Comparison of ENCODE assay signal across 20 mouse cellular contexts in genomic region chr9:59433729-59434128, GRCm38 (mm10). TPM values are rescaled to one million over a fixed set of nuclear protein-coding genes. Genes with fewer than 3 reads are reported as not detected.
DNase-seq lines count a peak whose midpoint lies in the region; ATAC-seq and TF ChIP-seq lines count a peak whose summit lies in the region.
"Had no signal": no experiment of that assay in that cellular context is flagged by ENCODE, and none has a peak within 500 bp of the region (broad histone marks: within the 10 kb centered on the region; RNA-seq: fewer than 3 reads in every experiment).

No protein-coding gene starts in this region.

- peaks cover 7% of the 10 kb centered on the region for H3K4me1 ChIP-seq in heart, postnatal 0 days (ENCODE audit: control insufficient read depth, insufficient read depth)
- H3K4me1 ChIP-seq in MEL (ENCODE audit: control insufficient read depth in 1 of 2, insufficient read depth in 2 of 2, low read length in 2 of 2), result peaks cover 11 to 19% of the 10 kb centered on the region in 2 experiments

- H3K36me3 ChIP-seq in heart, postnatal 0 days (replicated peaks; ENCODE audit: control insufficient read depth, insufficient read depth, low read length), result peaks cover 16% of the 10 kb centered on the region
- peaks cover 23 to 26% of the 10 kb centered on the region in 2 experiments for H3K36me3 ChIP-seq in MEL (ENCODE audit: control insufficient read depth in 1 of 2, insufficient read depth in 2 of 2, low read length in 2 of 2)

- H3K9me3 ChIP-seq in heart, postnatal 0 days (replicated peaks; ENCODE audit: control insufficient read depth, low read length), result no peaks in the 10 kb centered on the region
- H3K9me3 ChIP-seq in MEL (replicated peaks; ENCODE audit: insufficient read depth, low read length), result no peaks in the 10 kb centered on the region
- H3K9me3 ChIP-seq: G1E had no signal

- WGBS in heart, postnatal 0 days, result 89% methylated on average over 1 of the region's 1 CpGs

- peaks cover 8% of the 10 kb centered on the region; the same call in 1 of the 2 replicates for H3K79me2 ChIP-seq in MEL (ENCODE audit: control insufficient read depth, insufficient read depth, low read length, poor library complexity)

- H3K4me2 ChIP-seq in heart, postnatal 0 days (ENCODE audit: low read depth, low read length), result no peak overlapping the region

- no peak for DNase-seq in heart, postnatal 0 days (ENCODE audit: low spot score)
- no peak for DNase-seq in heart, postnatal 4 days
- no peak for DNase-seq in MEL (ENCODE audit: low read depth, low spot score)
- no peak for DNase-seq in frontal cortex, postnatal 36 days (ENCODE audit: low spot score in 2 of 2)
- DNase-seq: adrenal gland, adult 2 months; adrenal gland, adult 8-10 months; adrenal gland, postnatal 10 days; adrenal gland, postnatal 14 days; adrenal gland, postnatal 25 days; adrenal gland, postnatal 36 days; B cell, adult 2 months; cerebellum, adult 11 months; cerebellum, adult 11-12 months; cerebellum, adult 18-20 months; cerebellum, adult 2 months had no signal

- TF ChIP-seq POLR2A in MEL (IDR thresholded peaks at IDR 0.05; ENCODE audit: control insufficient read depth in 1 of 2, insufficient read depth in 1 of 2, low read depth in 1 of 2, low read length in 2 of 2, poor library complexity in 1 of 2), result no peak

- 0 out of 2 replicates have a peak overlapping the region, but pooled peaks have one; percentile 20 for H3K27ac ChIP-seq in heart, postnatal 0 days (ENCODE audit: low read depth)
- no peak overlapping the region for H3K27ac ChIP-seq in MEL (ENCODE audit: control insufficient read depth, low read depth, low read length)

- no peak for ATAC-seq in heart, postnatal 0 days (ENCODE audit: insufficient read depth, low read depth)
- ATAC-seq: activated CD4-positive, CD25-positive, alpha-beta regulatory T cell, adult 4 months; CD4-positive, CD25-positive, alpha-beta regulatory T cell, adult 4 months; Patski had no signal

- no peak for TF ChIP-seq RAD21 in MEL (IDR thresholded peaks at IDR 0.05; ENCODE audit: low read depth, low read length)

- H3K4me3 ChIP-seq in heart, postnatal 0 days (ENCODE audit: low read depth, low read length), result no peak overlapping the region
- H3K4me3 ChIP-seq in MEL (ENCODE audit: control insufficient read depth in 1 of 2, insufficient read depth in 1 of 2, low read depth in 2 of 2, low read length in 2 of 2), result no peak overlapping the region

- no peak for TF ChIP-seq CTCF in heart, postnatal 0 days (IDR thresholded peaks at IDR 0.05; ENCODE audit: low read depth)
- TF ChIP-seq CTCF in MEL (IDR thresholded peaks at IDR 0.05 in 2 of 3, conservative IDR thresholded peaks at IDR 0.05 in 1 of 3; ENCODE audit: control insufficient read depth in 1 of 3, insufficient read depth in 1 of 3, low read depth in 2 of 3, low read length in 3 of 3, poor library complexity in 1 of 3, severe bottlenecking in 1 of 3), result no peak

- no peaks in the 10 kb centered on the region for H3K27me3 ChIP-seq in heart, postnatal 0 days (ENCODE audit: control insufficient read depth, insufficient read depth, low read length)
- H3K27me3 ChIP-seq in MEL (ENCODE audit: control insufficient read depth in 1 of 2, insufficient read depth in 2 of 2, low read length in 2 of 2), result no peaks in the 10 kb centered on the region
- H3K27me3 ChIP-seq: CH12.LX, Patski had no signal

- TF ChIP-seq EP300 in heart, postnatal 0 days (IDR thresholded peaks at IDR 0.05; ENCODE audit: low read depth), result no peak
- TF ChIP-seq EP300 in MEL (IDR thresholded peaks at IDR 0.05; ENCODE audit: low read depth in 1 of 2, low read length in 2 of 2), result peak; percentile 34 to 58; a peak in 3 of 4 replicates

- no peak overlapping the region for H3K9ac ChIP-seq in heart, postnatal 0 days (replicated peaks; ENCODE audit: low read depth, low read length)
- no peak overlapping the region for H3K9ac ChIP-seq in MEL (ENCODE audit: control insufficient read depth, low read depth, low read length, poor library complexity, severe bottlenecking)

TF ChIP-seq in MEL, 35 proteins besides CTCF, POLR2A, EP300 and RAD21:
- TF ChIP-seq MAX (IDR thresholded peaks at IDR 0.05; ENCODE audit: low read length) (no peak), GATA1 (IDR thresholded peaks at IDR 0.05; ENCODE audit: low read depth, low read length) (peak; percentile 68), TCF12 (IDR thresholded peaks at IDR 0.05; ENCODE audit: low read depth, low read length) (no peak), SIN3A (IDR thresholded peaks at IDR 0.05; ENCODE audit: low read length) (0 out of 2 replicates have a peak, but pooled peaks have one; percentile 16), RCOR1 (IDR thresholded peaks at IDR 0.05; ENCODE audit: low read depth, low read length) (peak; percentile 71)
TF ChIP-seq in MEL: peak in this region for 3.

RNA-seq across cellular contexts. Expression of gene Arih1, which starts 52.7 kb away (rescaled TPM):
- 31.9 and 70.4 TPM in 2 replicates for total RNA-seq in heart, postnatal 0 days (2014; rRNA removed; ENCODE audit: low replicate concordance)
- polyA plus RNA-seq in heart, postnatal 0 days (2015; fragmentation: Nextera tagmentation; extraction: Ambion mirVana), result 7.8 and 7.9 TPM in 2 replicates
- 100 to 1,000 TPM in 1 of 2 experiments, 10 to 100 TPM in 1; 99.4 to 102 TPM for total RNA-seq in heart, postnatal 4 days (2021)
- 46.5 and 47.6 TPM in 2 replicates for total RNA-seq in MEL (2012; rRNA removed)
- polyA plus RNA-seq in MEL (2012; ENCODE audit: insufficient read depth in 1 of 2, insufficient read length in 2 of 2, low read depth in 1 of 2, low replicate concordance in 2 of 2, missing spikeins in 1 of 2), result 10 to 100 TPM; 48.4 to 60.4 TPM
